17 mouse cellular contexts compared by ENCODE assay signal in genomic region chr14:115236387-115236786, GRCm38 (mm10).
"Had no signal": no experiment of that assay in that cellular context is flagged by ENCODE, and none has a peak within 500 bp of the region (broad histone marks: within the 10 kb centered on the region; RNA-seq: fewer than 3 reads in every experiment).

No protein-coding gene starts in this region.

- H3K4me2 ChIP-seq: lung, embryonic 15.5 days; midbrain, embryonic 11.5 days; midbrain, embryonic 13.5 days; midbrain, embryonic 15.5 days; neural tube, embryonic 12.5 days; stomach, embryonic 15.5 days had no signal

- H3K4me1 ChIP-seq: lung, embryonic 15.5 days; megakaryocyte, embryonic 14.5 days; neural tube, embryonic 12.5 days; stomach, embryonic 15.5 days had no signal

- H3K36me3 ChIP-seq: lung, embryonic 15.5 days; midbrain, embryonic 13.5 days; midbrain, embryonic 15.5 days; neural tube, embryonic 12.5 days; stomach, embryonic 15.5 days had no signal

- H3K27me3 ChIP-seq: lung, embryonic 15.5 days; megakaryocyte, embryonic 14.5 days; midbrain, embryonic 13.5 days; midbrain, embryonic 15.5 days; neural tube, embryonic 12.5 days; stomach, embryonic 15.5 days had no signal

- H3K9me3 ChIP-seq: lung, embryonic 15.5 days; megakaryocyte, embryonic 14.5 days; midbrain, embryonic 13.5 days; midbrain, embryonic 15.5 days; neural tube, embryonic 12.5 days; stomach, embryonic 15.5 days had no signal

- ATAC-seq: lung, postnatal 0 days; midbrain, embryonic 13.5 days; midbrain, embryonic 15.5 days had no signal

- H3K9ac ChIP-seq: lung, embryonic 15.5 days; midbrain, embryonic 13.5 days; midbrain, embryonic 15.5 days; neural tube, embryonic 12.5 days; stomach, embryonic 15.5 days had no signal

- H3K27ac ChIP-seq: lung, embryonic 15.5 days; macrophage; midbrain, embryonic 13.5 days; midbrain, embryonic 15.5 days; neural tube, embryonic 12.5 days; stomach, embryonic 15.5 days; stomach, postnatal 0 days had no signal

- DNase-seq: lung, adult 2 months; lung, postnatal 14 days; lung, postnatal 36 days; right cerebral cortex, postnatal 14 days; thymus, adult 18-20 months; thymus, postnatal 14 days; thymus, postnatal 36 days had no signal

- H3K4me3 ChIP-seq: lung, embryonic 15.5 days; megakaryocyte, embryonic 14.5 days; midbrain, embryonic 13.5 days; midbrain, embryonic 15.5 days; neural tube, embryonic 12.5 days; stomach, embryonic 15.5 days had no signal
